Mouse (Mus musculus) testis, postnatal 14 days (tissue): ENCODE measurements at regions not wholly inside any gene's neighbourhood (a gene's known extent, or its start where the extent isn't known, plus 50 kb on each side); places are given as distances from the start of the nearest gene placed in this dataset.

Experiments used
- DNase-seq: peaks from one replicate; pipeline ENCODE4 v3.0.0; 2021; ENCODE audit warnings: low spot score

- DNase-seq, result no peak
Observed at GRCm38 (mm10) chr4:106113747-106114146, 202.3 kb upstream of the Usp24 start.

DNA sequence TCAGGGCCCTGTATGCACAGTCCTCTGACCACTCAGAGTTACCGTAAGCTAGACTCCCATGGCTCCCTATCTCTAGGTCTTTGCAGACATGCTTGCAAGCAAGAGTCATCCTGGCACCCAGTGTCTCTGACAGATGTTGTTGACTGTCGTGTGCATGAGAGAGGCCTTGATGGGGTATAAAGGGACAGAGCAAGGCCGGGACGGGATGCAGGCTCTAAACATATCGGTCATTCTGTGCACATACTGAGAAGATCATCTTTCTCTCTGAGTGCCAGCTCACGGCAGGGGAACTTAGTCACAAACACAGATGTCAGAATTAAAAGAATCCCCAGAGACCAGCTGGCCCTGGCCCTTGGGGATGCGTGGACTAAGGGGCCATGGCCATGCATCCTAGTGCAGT, 199.4 kb upstream of the Usp24 start:
- no peak for DNase-seq

- DNase-seq, result no peak
Observed at GRCm38 (mm10) chr4:106121306-106121705, 194.7 kb upstream of the Usp24 start.

DNA sequence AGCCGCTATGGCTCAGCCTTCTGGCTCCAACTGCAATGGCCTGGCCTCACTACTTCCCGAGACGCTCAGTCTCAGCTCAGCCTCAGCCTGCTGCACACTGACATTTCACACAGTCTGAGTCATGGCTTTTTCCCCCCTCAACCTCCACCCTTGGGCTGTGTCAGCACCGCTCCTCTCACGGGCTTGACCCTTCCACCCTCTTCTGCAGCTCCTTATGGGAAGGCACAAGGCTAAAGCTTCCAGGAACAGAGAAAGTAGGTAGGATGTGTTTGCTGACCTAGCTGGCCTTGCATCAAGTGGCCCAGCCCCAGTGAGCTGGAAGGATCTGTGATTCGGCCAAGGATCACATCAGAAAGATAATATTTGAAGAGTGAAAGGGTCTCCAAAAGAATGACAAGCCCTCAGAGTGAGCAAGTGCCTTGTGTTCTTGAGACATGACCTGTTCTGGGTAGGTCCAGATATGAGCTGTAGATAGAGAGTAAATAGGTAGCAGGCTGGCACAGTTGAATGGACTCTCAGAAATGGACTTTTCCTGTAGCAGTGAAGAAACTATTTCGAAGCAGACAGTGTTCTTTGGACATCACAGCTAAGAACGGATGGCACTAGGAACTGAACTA, 192.9 kb upstream of the Usp24 start:
- DNase-seq, result no peak

DNA sequence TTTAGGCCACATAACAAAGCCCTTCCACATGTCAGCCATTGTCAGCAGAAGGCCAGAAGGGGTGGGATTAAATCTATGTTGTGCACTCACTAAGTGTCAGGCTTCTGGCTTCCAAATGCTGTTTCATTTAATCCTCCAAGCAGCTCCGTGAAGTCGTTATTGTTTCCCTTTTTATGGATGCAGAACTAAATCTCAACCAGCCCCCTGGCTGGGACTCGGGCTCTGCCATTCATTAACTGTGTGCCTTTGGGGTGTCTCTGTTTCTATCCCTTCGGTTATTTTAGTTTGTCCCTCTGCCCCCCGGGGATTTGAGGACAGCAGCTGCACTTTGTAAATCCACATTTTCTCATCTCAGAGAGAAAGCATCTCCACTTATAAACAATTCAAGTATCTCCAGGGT, 188.8 kb upstream of the Usp24 start:
- no peak for DNase-seq

- no peak for DNase-seq
Observed at GRCm38 (mm10) chr4:106127641-106128040, 188.4 kb upstream of the Usp24 start.

- no peak for DNase-seq
Observed at GRCm38 (mm10) chr4:106129327-106129726, 186.7 kb upstream of the Usp24 start.

GRCm38 (mm10) chr4:106129803-106130202, 186.2 kb upstream of the Usp24 start:
- no peak for DNase-seq

GRCm38 (mm10) chr4:106133746-106134730, 182.0 kb upstream of the Usp24 start:
- no peak for DNase-seq

DNA sequence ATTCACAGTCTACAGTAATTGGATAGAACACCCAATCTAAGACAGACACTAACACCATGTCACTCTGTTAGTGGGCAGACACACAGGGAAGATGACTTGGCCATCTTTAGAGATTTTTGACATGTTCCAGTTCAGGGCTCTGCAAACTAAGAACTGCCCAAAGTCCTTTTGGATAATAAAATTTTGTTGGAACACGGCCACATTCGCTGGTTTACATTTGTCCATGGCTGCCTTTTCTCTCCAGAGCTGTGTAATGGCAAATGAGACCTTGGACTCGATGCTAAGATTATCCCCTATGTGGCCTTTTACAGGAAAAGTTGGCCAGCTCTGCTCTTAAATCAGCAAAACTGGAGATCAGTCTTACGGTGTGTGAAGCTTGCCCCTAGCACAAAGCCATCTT, 173.3 kb upstream of the Usp24 start:
- no peak for DNase-seq

DNA sequence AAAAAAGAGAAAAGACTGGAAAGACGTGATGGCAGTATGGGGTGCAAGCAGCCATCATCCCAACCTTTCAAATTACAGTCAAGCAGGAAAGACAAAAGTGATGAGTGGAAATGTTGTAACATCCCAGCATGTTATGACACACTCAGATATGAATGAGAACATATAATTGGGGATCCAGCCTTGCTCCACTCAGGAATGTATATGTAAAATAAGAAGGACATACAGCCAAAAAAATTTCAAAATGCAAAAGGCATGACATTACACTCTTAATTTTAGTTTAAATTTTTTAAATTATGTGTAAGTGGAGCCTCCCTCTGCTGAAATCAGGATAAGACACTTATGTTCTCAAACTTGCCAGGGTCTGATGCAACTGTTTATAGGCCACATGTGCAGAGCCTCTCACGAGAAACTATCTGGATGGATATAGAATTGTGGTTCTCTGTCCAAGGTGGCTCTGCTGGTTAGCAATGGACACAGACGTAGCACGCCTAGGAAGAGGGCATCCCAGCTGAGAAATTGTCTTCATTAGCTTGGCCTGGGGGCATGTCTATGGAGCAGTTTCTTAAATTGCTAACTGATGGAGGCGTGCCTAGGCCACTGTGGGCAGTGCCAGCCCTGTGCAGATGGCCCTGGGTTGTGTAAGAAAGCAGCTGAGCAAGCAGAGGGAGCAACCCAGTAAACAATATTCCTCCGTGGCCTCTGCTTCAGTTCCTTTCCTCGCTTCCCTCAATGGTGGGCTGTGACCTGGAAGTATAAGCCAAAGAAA, 171.5 kb upstream of the Usp24 start:
- no peak for DNase-seq

DNA sequence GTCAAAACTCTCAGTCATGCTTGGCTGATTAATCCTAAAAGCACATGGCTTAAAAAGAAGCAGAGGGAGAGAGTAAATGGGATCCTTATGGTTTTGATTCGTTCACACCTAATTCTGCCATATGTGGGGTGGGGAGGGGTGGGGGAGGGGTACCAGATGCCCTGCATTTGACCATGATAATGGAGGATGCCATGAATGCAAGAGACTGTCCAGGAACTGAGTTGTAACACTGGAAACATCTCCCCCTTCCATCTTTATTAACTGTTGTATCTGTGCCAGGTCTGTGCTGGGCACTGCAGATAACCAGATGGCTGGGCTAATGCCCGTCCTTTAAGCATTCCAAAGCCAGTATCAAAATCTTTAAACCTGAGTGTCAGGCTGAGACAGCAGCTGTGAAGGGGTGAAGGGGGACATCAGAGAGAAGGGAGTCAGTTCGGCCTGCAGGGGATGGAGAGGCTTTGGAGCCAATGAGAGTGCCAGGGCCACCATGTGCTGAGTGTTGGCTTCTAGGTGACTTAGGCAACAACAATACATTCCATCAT, 169.0 kb upstream of the Usp24 start:
- DNase-seq, result no peak

DNA sequence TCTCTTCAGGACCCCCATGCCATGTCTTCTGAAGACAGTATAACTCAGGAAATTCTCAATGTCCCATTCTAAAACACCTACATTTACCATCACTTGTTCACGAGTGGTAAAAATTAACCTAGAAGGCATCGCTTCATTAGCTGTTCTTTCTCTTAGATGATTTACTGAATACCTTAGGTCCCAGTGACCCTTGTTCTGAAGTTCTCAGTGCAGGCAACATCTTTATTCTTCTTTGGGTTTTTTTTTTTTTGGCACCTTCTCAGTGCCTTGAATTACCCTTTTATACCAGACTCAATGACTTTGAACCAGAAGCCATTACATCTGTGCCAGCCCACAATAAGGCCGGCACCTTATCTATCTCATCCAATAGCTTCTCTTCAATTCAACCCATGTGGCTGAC, 167.1 kb upstream of the Usp24 start:
- no peak for DNase-seq

- no peak for DNase-seq
Observed at GRCm38 (mm10) chr4:106149471-106150048, 166.5 kb upstream of the Usp24 start.

GRCm38 (mm10) chr4:106150775-106151174, 165.2 kb upstream of the Usp24 start:
- no peak for DNase-seq

GRCm38 (mm10) chr4:106157451-106158179, 158.4 kb upstream of the Usp24 start:
- no peak for DNase-seq

DNA sequence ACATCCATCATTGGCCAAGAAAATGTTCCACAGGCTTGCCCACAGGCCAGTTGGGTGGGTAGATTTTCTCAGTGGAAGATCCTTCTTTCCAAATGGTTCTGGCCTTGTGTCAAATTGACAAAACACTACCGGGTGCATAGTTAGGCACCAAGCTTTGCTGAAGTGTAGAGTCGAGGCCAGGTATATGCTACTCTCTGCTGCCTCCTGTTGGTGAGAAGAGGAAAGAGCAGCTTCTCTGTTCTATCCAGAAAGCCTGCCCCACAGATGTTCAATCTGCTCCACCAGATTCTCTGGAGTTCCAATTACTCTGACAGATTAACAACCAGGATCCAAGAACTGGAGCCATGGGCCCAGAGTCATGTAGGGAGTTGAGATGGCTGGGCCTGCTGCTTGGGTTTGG, 154.4 kb upstream of the Usp24 start:
- DNase-seq, result no peak

DNA sequence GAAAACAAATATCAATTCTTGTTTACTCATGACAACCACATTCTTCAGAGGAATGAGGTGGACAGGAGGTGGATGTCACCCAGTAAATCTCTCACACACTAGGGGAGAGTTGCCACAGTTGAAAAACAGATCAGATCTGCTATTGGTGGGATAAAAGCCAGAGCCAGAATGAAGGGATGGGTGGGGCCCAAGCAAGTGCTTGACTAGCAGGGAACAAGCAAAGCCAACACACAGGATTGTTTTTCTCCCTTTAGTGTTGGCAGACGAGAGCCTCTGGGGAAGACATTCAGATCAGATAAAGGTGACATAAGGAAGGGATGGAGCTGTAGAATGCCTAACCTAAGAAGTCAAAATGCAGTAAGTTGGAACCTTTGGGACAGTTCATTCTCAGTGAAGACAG, 153.5 kb upstream of the Usp24 start:
- DNase-seq, result no peak

DNA sequence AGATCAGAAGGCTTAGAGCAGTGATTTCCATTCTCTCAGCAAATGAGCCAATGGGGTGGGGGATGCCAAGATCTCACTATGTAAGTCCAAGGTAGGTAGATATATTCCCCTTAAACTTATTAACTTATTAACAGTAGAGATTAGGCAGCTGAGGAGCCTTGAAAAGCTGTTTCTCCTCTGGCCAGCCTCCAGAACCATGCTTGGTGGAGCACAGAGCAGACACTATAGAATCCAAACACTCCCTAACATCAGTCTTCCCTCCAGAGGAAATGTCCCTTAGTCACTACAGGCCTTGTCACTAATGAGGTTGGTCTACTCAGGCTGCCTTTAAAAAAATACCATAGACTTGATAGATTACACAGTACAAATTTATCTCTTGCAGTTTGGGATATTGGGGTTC, 152.8 kb upstream of the Usp24 start:
- DNase-seq, result no peak

DNA sequence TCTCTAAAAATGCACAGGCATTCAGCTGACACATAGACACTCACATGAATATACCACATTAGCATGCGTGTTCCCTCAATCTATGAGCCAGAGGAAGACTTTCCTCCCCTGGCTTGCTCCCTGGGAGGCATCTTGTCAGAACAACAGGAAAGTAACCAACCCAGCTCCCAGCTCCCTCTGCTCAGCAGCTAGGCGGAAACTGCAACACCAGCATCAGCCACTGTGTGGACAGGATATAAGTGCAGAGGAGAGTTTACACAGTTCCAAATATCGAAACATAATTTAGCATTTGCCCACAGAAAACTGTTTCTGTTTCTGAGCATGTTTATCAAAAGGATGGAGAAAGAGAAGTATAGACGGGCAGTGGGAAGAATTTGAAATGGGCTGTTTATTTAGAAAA, 148.3 kb upstream of the Usp24 start:
- no peak for DNase-seq

DNA sequence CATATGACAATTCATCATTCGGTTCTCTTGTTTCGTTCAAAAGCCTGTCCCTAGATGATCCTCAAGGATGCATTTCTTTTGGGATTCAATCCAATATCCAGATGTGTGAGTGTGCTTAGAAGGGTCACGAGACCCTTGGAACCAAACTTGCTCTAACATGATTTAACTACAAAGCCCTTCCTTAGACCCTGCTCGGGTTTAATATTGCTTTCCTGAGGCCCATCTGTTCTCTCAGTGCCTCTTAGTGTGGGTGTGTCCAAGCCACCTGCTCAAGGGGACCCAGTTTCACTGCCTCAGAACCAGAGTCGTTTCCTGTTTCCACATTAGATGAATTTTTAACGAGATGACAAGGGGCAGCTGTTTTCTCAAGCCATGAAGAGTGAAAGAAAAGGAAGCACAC, 147.3 kb upstream of the Usp24 start:
- no peak for DNase-seq
